Mouse (Mus musculus) monocyte, adult 2 months (primary cell): Measurements from ENCODE around the gene S100a3.

Experiments
- DNase-seq, 2 experiments: peaks; one replicate each; pipeline ENCODE4 v3.0.0; 2022; ENCODE audit warnings: low spot score in 2 of 2, low read depth in 1 of 2

Gene S100a3

GRCm38 (mm10) chr3:90600458-90601195 is 40.2 kb downstream of the S100a3 start:
- no peak for DNase-seq

DNA sequence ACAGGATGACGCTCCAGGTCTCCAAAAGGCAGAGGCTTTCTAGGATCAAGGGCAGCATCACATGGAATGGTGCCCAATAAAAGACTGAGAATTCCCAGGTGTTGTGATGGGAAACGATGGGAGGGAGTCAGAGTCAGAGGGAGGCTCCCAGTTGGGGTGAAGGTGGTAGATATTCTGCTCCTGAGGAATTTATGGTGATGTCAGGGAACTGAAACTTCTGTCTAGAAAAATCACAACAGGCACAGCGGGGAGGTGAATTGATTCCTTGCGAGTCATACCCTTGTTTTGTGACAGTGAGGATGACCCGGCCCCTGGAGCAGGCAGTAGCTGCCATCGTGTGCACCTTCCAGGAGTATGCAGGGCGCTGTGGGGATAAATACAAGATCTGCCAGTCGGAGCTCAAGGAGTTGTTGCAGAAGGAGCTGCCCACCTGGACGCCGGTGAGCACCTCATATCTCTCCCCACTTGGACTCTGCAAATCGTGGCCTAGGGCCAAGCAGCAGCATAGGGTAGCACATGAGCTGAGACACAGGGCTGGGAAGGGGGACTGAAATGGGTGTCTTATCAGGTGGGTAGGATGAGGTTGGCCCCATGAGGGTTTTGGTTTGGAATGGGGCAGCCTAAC is 41.2 kb downstream of the S100a3 start, which contains the start of gene Gm42674:
Gene Gm42674, plus strand, starts transcription at position 419 of the 625 bp plus-strand sequence.
- DNase-seq, result no peak

GRCm38 (mm10) chr3:90603623-90604022 is 43.2 kb downstream of the S100a3 start, which contains the start of gene S100a4:
Gene S100a4 (plus strand): TSS chr3:90603771.
- DNase-seq, result peak; percentile 54 to 60

DNA sequence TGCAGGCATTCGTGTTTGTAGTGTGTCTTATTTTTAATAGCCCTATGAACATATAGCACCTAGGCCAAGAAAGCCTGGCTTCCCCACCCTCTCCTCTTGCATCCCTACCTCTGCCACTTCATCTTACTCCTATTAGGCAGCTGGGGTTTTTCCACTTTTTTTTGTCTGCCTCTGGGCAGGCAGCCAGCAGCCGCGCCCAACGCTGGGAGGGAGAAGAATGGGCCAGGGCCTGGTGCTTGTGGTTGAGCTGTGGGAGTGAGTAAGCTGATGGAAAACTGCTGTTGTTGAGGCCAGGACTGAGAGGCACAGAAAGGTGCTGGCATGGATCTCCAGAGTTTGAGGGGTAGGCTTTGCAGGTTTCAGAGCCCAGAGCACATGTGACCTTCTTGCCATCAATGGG is 44.0 kb downstream of the S100a3 start:
- peak; percentile 75 to 78 for DNase-seq

DNA sequence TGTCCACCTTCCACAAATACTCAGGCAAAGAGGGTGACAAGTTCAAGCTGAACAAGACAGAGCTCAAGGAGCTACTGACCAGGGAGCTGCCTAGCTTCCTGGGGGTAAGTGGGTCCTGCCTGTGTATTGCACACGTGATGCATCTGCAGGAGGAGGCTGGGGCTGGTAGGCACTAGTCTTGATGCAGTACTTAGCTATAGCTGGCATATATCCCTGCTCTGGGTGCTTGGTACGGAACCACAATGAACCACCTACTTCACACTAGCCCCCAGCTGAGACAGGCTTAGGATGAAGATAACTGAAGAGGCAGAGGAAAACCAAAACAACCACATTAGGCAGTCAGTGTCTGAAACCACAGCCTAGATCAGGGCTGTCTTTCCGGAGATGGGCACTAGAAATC is 44.7 kb downstream of the S100a3 start:
- DNase-seq, result no peak

GRCm38 (mm10) chr3:90605736-90606135 is 45.4 kb downstream of the S100a3 start:
- no peak for DNase-seq

DNA sequence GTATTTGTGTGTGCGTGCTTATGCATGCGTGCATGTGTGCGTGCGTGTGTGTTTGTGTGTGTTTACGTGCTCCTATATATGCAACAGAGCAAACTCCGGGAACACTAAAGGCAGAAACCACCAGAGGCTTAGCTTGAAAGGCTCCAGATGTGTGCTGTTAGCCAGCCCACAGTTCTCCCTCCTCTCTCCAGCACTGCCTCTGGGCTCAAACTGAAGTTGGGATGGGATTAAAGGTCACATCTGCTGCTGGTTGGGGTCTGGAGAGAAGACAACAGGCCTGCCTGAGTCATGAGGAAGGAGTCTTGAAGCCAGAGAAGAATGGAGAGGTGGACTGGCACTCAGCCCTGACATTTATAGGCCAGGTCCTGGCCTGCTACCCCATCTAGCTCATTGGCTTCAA is 45.8 kb downstream of the S100a3 start:
- DNase-seq, result no peak

GRCm38 (mm10) chr3:90607361-90607760 is 47.0 kb downstream of the S100a3 start:
- no peak for DNase-seq

DNA sequence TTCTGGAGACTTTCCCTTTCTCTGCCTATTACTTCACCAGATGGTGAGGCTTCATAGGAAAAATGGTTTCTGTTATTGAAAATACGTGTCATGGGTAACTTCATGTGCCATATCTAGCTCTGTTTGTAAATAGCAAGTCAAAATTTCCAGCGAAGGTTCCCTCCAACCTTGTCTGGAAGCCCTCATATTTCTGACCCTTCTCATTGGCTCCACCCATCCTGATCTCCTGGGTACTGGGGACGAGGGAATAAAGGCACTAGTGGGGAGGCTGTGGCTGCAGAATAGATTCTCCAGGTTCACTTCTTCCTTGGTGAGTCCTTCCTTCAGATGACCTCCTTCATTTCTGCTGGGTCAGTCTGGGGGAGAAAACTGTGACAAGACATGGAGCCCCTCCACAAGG is 47.8 kb downstream of the S100a3 start, which contains the start of gene S100a5:
Gene S100a5, plus strand, starts transcription at position 301 of the 400 bp plus-strand sequence.
- no peak for DNase-seq

DNA sequence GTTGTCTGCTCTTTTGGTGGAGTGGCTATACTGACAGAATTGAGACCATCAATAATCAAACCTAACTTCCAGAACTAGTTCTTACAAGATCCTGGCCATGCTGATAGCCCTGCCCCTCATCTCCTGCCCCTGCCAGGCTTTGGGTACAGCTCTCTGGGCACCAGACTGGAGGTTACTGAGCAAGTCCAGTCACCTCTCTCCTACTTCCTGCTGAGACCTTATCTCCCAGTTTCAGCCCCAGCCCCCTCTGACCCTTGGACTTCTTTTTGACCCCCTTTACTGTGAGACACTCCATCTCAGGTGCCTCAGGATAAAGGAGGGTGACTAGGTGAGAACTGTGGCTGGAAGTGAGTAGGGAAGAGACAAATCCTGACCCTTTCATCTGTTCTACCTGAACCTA is 48.7 kb downstream of the S100a3 start:
- DNase-seq, result no peak

DNA sequence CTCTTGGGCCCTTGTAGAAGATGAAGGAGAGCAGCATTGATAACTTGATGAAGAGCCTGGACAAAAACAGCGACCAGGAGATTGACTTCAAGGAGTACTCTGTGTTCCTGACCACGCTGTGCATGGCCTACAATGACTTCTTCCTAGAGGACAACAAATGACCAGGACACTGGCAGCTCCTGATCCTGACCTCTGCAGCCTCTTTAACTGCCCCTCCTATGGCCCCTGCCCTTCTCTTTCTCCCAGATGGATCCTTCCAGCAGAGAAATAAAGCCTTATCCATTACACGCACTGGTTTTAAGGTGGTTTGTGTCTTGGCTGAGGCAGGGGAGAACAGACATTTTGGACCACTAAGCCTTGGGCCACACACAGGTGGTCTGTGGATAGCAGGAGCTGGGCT is 51.1 kb downstream of the S100a3 start:
- DNase-seq, result no peak

- DNase-seq, result no peak
Measured at GRCm38 (mm10) chr3:90612061-90612460, 51.7 kb downstream of the S100a3 start.

- peak in 1 of 2 experiments; percentile 50 for DNase-seq
Measured at GRCm38 (mm10) chr3:90612728-90613291, 52.4 kb downstream of the S100a3 start, which contains the start of gene S100a6. Gene S100a6 (plus strand): TSS chr3:90612882.

GRCm38 (mm10) chr3:90613461-90614147 is 53.2 kb downstream of the S100a3 start:
- no peak for DNase-seq

DNA sequence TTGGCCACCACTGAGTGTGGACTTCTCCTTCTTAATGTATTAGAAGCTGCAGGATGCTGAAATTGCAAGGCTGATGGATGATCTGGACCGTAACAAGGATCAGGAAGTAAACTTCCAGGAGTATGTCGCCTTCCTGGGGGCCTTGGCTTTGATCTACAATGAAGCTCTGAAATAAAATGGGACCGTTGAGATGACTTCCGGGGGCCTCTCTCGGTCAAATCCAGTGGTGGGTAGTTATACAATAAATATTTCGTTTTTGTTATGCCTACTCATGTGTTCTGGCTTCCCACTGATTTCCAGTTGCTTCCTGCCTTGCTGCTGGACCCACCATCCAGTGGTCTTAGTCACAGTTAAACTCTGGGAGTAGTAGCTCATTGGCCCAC is 53.8 kb downstream of the S100a3 start:
- DNase-seq, result no peak

DNA sequence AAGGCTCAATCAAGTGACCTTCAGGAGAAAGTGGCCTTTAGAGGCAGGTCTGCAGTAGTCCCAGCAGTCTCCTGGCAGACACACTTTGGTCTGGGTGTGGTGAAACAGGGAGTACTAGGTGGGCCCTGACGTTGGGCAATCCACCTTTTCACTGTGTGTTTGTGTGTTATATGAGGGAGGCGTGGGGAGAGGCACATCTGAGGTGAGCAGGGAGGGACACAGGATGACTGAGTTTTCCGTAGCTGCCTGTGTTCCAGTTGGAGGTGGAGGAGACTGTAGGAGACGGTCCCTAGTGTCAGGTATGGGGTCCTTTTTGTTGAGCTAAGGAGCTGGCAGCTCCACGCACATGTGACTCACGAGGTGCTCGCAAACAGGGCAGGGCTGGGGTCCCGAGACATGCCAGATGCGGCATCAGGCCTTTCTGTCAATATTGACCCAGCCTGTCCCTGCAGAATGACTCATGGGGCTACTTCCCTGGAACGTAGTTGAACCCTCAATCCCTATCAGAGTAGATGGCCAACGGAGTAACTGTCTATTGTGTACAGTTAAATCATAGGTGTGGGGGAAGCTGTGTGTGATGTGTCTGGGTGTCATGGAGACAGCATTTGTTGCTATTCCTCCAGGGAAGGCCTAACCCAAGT is 54.4 kb downstream of the S100a3 start:
- DNase-seq, result no peak

GRCm38 (mm10) chr3:90615415-90615814 is 55.0 kb downstream of the S100a3 start:
- peak in 1 of 2 experiments; percentile 41 for DNase-seq

DNA sequence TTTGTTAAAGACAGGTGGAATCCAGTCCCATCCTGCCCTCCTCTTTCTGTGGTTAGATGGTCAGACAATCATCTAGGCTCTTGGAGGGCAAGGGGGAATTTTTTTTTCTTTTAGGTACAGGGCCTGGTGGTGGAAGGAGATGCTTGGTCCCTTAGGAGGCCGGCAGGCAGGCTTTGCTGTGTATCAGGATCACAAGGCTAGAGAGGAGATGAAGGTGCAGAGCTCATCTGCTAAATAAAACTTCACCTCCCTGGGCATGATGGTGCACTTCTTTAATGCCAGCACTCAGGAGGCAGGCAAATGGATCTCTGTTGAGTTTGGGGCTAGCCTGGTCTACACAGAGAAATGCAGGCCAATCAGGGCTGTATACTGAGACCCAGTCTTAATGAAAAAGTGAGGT is 55.5 kb downstream of the S100a3 start:
- no peak for DNase-seq

GRCm38 (mm10) chr3:90617586-90617985 is 57.2 kb downstream of the S100a3 start:
- DNase-seq, result no peak

DNA sequence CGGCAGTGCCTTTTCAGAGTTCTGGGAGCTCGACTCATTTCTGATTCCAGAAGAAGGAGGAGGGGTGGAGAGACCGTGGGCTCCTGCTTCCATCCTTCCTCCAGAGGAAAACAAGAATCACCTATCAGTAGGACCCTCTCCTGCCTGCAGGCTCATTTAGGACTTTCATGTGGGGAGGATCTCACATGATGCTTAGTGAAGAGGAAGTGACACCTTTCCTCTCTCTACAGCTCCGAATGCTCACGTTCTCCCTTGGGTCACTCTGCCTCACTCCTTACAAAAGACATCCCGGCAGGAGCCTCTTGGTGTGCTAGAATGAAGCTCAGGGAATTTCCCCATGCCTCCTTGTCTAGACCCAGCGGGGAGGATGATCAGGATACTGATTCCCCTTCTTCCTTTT is 61.2 kb downstream of the S100a3 start:
- DNase-seq, result no peak

DNA sequence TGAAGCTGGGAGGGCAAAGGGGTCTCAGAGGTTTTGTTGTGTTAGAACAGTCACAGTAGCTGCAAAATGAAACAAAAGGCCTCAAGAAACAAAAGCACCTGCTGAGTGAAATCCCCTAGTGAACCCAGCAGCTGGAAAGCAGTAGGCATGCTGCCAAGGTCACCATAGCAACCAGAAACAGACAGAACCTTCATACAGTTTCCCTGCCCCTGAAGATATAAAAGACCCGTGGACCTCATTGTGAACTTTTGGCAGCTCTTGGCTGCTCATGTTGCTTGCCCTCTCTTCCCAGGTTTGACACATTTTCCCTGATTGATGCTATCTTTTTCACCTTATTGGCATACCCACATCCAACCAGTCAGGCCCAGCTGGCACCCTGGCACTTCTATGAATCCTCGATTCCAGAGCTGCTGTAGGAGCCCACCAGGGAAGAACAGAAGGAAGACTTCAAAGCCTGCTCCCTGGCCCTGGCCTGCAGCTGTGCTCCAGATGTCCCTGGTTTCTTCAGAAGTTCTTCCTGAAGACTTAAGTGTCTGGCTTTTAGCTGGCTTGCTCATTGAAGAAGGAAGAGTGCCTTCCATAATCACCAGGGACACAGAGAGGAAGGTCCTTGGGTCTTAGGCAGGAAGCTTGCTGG is 63.2 kb downstream of the S100a3 start:
- no peak for DNase-seq
